Mouse (Mus musculus): ENCODE results near the gene Sik3. TPM values are rescaled to one million over a fixed set of nuclear protein-coding genes. Genes with fewer than 3 reads are reported as not detected.

Gene Sik3
- polyA plus RNA-seq (2012; rRNA removed) = 2.6 and 3.3 TPM in 2 replicates

DNA sequence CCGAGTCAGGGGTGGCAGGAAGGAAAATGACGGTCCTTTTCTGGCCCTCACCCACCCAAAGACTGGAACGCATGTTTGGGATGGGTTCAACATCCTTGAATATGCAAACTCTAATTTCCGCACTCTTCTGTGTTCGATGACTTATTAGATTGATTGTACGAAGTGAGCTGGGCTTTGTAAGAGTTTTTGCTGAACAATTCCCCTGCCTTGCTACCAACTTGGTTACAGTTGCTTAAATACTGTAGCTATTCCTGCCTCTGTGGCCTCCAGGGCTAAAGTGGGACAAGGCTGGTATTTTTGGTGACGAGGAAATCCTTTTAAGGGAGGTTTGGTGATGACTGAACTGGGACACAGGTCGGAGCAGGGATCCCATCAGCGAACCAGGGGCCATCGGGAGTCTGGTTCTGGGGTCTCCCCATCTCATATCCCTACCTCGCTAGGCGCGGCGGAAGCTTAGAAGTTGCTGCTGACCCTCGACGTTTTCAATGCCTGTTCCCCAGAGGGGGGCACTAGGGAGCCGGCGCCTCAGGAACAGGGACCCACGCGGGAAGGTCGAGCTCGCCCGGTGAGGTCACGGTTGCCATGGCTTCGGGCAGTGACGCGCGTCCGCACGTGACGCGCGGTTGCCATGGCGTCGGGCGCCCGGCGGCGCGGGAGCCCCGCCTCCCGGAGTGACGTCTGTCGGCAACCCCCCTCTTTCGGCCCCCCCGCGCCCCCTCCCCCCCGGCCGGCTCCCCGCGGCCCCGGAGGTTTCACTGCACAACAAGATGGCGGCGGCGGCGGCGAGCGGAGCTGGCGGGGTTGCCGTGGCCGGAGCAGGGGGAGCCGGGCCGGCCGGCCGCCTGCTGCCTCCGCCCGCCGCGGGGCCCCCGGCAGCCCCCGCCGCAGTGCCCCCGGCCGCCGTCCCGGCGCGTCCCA is at the start of gene Sik3, which contains the start of gene Pafah1b2:
Sik3 (plus strand) TSS at position 730 of the 918 bp plus-strand sequence.
Pafah1b2 (minus strand) TSS at position 600 of the 918 bp plus-strand sequence.

DNA sequence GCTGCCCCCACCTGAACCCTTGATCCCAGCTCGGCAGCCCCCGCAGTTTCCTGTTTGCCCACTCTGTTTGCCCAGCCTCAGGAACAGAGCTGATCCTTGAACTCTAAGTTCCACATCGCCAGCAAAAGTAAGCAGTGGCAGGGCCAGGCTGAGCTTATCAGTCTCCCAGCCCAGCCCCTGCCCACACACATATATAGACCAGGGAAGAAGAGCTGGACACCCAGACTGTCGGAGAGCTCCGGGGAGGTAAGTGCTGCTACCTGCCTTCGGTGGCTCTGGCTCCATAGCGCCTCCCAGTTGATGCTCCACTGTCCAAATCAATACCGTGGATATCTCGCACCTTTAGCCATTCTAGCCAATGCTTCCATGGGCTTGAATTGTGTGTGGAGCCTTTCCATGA is 215.9 kb downstream of the Sik3 start, which contains the start of gene Apoa1:
Apoa1 (plus strand) TSS at position 90 of the 400 bp plus-strand sequence.

DNA sequence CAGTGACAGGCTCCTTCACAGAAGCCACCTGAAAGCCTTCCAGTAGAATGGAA is 222.8 kb downstream of the Sik3 start, which contains the start of gene Apoc3:
Apoc3 (minus strand) TSS at position 41 of the 53 bp plus-strand sequence.

DNA sequence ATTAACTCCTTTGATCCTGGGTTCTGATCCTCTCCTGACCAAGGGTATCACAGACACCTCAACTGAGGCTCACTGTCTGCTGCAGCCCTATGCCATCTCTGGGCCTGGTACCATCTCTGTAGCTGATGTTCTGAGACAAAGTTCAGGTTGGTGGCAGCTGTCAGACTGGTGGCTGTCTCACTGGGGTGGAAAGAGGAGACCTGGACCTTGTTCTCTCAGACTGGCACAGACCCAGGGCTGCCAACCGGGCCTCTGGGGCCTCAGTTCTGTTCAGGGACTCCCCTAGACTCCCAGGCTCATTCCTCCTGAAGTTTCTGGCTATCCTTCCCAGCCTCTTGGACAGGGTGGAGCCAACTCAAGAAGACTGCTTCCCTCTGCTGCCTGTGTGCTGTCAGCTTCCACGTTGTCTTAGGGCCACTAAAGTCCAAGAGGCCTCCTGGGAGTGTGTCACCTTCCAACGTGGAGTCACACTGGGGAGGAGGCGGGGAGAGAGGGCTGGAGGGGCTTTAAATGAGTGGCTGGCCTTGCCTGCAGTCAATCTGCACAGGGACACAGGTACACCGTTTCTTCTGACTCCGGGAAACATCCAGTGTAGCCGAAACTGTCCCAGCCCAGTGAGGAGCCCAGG is 228.0 kb downstream of the Sik3 start, which contains the start of gene Apoa4:
Apoa4 (plus strand) TSS at position 171 of the 628 bp plus-strand sequence.

DNA sequence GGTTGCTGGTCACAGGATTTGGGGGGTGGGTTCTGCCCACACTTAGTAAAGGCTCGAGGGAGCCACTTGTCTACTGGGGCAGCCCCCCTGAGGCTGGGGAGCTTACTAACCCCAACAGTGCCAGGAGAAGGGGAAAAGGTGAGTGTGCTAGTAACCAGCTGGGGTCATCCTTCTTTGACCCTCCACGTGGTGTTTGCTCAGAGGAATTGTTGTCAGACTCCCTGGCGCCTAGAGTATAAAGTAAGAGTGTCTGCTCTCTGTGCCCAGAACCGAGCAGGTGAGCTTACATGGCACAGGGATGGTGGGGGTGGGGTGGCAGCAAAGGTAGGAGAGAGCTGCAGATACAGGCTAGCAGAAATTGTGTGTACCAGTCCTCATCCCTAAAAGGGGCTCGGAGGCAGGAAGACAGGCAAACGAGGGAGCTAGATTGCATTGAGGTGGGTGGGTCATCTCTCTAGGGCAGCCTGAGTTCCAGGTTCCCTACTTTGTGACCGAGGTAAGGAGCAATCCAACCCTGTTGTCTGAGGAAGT is 255.8 kb downstream of the Sik3 start, which contains the start of gene Apoa5:
Apoa5 (plus strand) TSS at position 291 of the 531 bp plus-strand sequence.

DNA sequence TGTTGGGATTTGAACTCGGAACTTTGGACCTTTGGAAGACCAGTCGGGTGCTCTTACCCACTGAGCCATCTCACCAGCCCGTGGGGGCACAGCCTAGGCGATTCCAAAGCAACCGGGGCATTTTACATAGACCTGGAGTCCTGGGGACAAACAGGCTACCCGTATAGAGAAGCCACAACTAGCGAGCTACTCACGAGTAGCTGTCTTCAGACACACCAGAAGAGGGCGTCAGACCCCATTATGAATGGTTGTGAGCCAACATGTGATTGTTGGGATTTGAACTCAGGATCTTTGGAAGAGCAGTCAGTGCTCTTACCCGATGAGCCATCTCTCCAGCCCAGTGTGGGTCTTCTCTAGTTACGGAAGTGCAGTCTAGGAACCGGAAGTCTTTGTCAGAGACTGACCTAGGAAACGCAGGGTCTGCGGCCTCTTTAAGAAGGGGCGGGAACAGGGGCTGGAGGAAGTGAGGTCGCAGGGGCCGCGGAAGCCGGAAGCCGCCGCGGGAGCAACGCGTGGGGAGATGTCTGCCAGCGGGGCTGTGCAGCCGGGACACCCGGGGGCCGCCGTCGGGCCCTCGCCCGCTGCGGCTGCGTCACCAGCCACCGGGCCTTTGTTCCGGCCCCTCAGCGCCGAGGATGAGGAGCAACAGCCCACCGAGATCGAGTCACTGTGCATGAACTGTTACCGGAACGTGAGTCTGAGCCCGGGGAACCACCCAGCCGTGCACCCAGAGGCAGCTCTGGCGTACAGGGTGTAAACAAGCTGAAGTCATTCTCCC is 260.2 kb downstream of the Sik3 start, which contains the start of gene Zpr1:
Zpr1 (plus strand) TSS at position 388 of the 778 bp plus-strand sequence.

Other genes with a start within 250 kb of the Sik3 start
- gene Cep164, start 184.1 kb upstream of the Sik3 start, polyA plus RNA-seq (2012; rRNA removed) = 4.5 and 5.2 TPM in 2 replicates
- gene Bace1, start 174.2 kb upstream of the Sik3 start, polyA plus RNA-seq (2012; rRNA removed) = 3.1 and 3.4 TPM in 2 replicates
- 6.8 and 7.9 TPM in 2 replicates for gene Pcsk7, start 106.3 kb upstream of the Sik3 start, polyA plus RNA-seq (2012; rRNA removed)
- 6.4 and 7.3 TPM in 2 replicates for gene Rnf214, start 105.9 kb upstream of the Sik3 start, polyA plus RNA-seq (2012; rRNA removed)
- gene Tagln, start 76.8 kb upstream of the Sik3 start, polyA plus RNA-seq (2012; rRNA removed) = 5.2 and 6.7 TPM in 2 replicates
- gene Sidt2, start 57.6 kb upstream of the Sik3 start, polyA plus RNA-seq (2012; rRNA removed) = 18.0 and 21.1 TPM in 2 replicates
- gene Pafah1b2, start 130 bp upstream of the Sik3 start, polyA plus RNA-seq (2012; rRNA removed) = 26.8 and 29.3 TPM in 2 replicates
- gene Apoa1, start 215.8 kb downstream of the Sik3 start, polyA plus RNA-seq (2012; rRNA removed) = 1,197 and 1,407 TPM in 2 replicates
- gene Apoc3, start 222.8 kb downstream of the Sik3 start, polyA plus RNA-seq (2012; rRNA removed) = 1.7 and 2.7 TPM in 2 replicates
- gene Apoa4, start 227.9 kb downstream of the Sik3 start, polyA plus RNA-seq (2012; rRNA removed) = 0.35 and 0.53 TPM in 2 replicates

Data from liver, embryonic 14 days (tissue).